Mouse (Mus musculus) heart, adult 11 months (tissue): Measurements from ENCODE around the gene Kctd17.

ENCODE experiments used
- DNase-seq: peaks from one replicate; pipeline ENCODE4 v3.0.0; 2022

Gene Kctd17

DNA sequence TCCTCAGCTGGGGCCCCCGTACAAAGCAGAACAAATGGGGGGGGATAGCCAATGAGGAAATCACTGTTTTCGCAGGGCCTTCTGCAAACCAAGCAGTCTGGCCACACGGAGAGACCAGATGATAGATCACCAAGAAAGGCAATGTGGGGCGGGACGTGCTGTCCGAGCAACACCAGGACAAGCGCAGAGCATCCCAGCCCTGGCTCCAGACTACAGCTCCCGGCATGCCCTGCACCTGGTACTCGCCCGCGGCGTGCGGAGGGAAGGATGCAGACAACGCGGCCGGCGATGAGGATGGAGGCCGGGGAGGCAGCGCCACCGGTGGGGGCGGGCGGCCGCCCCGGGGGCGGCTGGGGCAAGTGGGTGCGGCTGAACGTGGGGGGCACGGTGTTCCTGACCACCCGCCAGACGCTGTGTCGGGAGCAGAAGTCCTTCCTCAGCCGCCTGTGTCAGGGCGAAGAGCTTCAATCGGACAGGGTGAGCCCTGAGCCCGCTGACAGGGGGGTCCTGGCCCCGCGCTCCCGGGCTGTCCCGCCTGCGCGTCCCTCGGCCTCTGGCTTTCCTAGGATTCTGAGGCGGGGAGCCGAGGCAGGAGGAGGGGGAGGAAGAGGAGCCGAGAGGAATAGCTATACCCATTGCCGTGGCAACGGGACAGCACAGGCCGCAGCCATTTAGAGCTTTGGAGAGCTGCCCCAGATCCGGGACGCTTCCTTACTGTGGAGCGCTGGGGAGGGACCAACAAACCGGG is at the start of gene Kctd17:
Gene Kctd17 (plus strand): TSS at position 174 of the 748 bp plus-strand sequence.
- peak; percentile 98 for DNase-seq

GRCm38 (mm10) chr15:78380208-78380607 is 48.2 kb upstream of the Kctd17 start:
- no peak for DNase-seq

DNA sequence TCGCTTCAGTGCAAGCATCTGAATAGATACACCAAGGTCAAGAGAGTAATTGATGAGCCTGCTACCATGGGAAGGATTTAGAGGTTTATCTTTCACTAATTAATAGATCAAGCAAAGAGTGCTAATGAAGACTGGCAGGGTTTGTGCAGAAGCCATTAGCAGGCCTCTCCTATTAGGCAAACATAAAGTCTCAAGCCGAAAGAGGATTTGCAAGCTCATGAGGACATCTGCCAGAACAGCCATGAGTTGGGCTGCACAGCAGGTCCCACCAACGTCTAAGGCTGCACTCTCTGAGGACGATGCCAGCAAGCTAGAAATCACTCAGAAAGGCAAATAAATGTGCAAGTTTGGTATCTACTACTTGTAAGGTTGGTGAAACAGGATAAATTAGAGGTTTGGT is 47.6 kb upstream of the Kctd17 start:
- no peak for DNase-seq

DNA sequence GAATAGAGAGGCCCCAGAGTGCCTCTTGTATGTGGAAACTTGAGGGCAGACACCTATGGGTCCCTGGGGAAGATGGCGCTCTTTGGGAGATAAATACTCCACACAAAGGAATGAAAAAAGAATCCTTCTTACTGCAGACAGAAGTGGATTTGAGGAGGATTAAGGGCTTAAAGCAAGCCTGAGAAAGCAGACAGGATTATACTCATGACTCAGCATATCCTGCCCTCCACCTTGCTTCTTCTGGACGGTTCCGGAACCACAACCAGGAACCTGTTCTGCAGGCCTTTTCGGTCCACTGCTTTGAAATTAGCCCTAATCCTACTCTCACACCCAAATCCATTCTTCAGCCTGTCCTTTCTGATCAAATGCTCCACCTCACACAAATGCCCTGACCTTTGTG is 46.2 kb upstream of the Kctd17 start:
- DNase-seq: no peak

GRCm38 (mm10) chr15:78383450-78384219 is 44.7 kb upstream of the Kctd17 start:
- peak; percentile 96 for DNase-seq

- DNase-seq: no peak
Observed at GRCm38 (mm10) chr15:78384220-78385116, 43.9 kb upstream of the Kctd17 start.

- DNase-seq: no peak
Observed at GRCm38 (mm10) chr15:78385564-78385963, 42.8 kb upstream of the Kctd17 start.

DNA sequence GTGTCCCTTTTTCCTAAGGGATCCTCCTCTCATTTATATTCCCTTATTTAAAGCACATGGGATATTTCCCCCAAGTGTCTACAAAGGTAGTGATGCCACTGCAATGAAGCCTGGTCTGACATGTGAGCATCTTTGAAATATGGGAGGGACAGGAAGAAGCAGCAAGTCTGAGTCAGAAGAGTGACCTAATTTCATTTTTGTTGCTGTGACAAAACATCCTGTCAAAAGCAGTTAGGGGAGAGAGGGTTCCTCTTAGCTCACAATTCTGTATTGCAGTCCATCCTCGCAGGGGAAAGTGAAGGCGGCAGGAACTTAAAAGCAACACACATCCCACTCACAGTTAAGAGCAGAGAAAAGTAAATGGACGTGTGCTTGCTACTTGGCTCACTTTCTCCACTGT is 37.5 kb upstream of the Kctd17 start:
- DNase-seq: no peak

DNA sequence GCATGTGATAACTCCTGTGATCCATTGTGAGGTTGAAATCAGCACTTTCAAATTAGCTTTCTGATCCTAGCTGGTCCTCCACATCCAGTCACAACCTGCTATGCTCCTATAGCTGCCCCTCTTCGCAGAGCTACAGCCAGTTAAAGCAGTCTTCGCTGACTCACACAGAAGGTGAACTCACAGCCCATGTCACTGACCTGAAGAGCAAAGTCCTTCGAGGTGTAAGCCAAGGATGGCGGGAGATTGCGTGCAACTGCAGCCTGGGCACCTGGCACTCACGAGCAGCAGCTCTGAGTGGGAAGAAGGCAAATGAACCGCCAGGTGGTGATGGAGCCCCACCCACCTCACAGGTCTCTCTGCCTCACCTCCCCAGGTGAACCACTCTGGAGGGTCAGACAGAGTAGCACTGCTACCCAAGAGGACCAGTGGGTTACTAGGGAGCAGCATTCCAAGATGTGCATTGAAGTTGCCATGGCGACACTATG is 32.8 kb upstream of the Kctd17 start, which contains the start of gene Tex33:
Gene Tex33 (minus strand): TSS at position 435 of the 485 bp plus-strand sequence.
- DNase-seq: no peak

- peak; percentile 95 for DNase-seq
Observed at GRCm38 (mm10) chr15:78401345-78401744, 27.0 kb upstream of the Kctd17 start.

DNA sequence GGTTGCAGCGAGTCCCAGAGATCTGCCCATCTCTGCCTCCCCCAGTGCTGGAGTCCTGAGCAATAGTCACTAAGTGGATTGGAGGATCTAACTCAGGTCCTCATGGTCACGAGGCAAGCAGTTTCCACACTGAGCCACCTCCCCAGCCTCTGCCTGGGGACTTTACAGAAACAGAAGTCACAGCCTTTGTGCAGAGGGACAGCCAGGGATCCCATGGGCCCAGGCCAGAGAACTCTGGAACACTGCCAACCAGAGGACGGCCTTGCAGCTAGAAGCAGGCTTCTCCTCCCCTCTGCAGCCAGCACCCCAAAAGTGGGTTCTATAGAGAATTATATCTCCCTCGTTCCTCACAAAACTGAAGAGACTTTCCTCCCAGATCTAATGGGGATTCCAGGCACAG is 26.4 kb upstream of the Kctd17 start:
- DNase-seq: peak; percentile 99

DNA sequence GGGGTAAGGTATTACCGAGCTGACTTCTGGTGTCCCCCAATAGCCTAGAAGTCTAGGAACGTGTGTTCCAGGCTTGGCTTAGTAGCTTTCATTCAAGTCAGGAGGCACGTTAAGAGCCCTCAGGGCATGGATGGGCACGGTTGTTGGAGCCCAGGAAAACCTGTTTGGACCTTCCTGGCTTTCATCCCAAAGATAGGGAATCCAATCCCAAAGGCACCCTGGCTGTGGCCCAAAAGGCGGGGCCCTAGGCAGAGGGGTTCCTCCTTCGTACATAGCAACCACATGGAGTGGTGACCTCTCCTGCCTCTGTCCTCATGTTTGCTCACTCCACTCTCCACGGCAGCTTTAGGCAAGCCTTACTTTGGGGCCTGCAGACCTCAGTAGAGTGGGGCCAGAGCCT is 25.9 kb upstream of the Kctd17 start:
- peak; percentile 94 for DNase-seq

DNA sequence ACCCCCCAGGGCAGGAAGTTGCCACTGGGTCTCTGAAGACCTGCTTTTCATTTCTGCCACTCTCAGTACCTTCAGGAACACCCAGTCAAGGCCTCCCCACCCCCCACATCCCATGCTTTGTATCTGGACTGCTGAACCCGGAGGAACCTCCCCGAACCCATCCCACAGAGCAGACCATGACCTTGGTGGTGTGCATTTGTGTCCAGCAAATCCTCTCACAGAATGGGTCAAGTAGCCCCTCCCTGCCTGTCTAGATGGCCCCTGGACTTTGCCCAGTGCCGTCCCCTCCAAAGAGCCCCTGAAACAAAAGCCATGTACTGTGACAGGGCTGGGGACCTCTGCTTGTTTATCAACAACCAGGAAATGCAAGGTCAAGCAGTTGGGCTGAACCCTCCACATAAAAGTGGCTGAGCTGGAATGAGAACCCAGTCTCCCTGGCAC is 25.0 kb upstream of the Kctd17 start:
- peak; percentile 93 for DNase-seq

GRCm38 (mm10) chr15:78403896-78404295 is 24.5 kb upstream of the Kctd17 start:
- peak; percentile 96 for DNase-seq

DNA sequence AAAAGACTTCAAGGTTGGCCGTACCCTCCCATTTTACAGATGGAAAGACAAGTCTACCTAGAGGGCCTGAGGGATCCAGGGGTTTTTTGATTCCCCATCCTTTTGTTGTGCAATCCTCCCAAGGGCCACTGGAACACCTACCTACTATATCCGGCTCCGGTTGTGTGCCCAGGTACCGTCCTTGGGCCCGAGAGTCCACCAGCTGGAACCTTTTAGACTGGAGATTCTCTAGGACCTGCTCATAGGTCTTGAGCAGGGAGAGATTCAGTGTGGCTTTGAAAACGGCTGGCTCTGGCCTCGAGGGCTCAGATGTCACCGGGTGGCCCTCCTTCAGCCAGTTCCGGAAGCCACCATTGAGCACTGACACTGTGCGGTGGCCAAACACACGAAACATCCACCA is 23.3 kb upstream of the Kctd17 start:
- peak; percentile 92 for DNase-seq

GRCm38 (mm10) chr15:78405517-78406211 is 22.7 kb upstream of the Kctd17 start, which contains the start of gene Tst:
Gene Tst (minus strand): TSS chr15:78405907.
- DNase-seq: peak; percentile 99

DNA sequence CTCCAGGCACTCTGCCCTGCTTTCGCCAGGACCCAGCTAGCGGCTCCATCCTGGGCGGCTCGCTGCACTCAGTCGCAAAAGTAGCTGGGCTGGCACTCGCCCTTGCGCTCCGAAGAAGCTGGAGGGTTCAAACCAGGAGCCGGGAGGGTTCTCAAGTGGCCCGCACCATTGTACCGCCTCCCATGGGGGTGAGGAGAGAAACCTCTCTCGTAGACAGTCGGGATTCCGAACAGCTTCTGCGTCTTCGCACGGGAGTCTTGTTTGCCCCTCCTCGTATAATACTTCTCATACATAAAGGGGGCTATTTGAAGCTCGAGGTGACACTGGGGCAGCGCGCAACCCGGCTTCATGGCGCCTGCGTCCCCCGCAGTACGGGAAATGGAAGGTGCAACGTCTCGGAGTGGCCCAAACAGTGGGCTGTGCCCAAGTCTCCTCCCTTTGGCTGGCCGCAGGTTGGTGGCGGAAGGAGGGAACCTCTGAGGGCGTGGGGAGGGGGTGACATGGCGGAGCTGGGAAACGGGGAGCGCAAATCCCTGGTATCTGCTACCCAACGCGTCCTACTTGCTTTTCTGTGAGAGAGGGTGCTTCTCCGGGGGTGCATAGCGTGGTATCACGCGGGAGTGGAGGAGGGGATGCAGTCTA is 21.9 kb upstream of the Kctd17 start, which contains the start of gene Mpst:
Gene Mpst (plus strand): TSS at position 124 of the 642 bp plus-strand sequence.
- DNase-seq: peak; percentile 99

DNA sequence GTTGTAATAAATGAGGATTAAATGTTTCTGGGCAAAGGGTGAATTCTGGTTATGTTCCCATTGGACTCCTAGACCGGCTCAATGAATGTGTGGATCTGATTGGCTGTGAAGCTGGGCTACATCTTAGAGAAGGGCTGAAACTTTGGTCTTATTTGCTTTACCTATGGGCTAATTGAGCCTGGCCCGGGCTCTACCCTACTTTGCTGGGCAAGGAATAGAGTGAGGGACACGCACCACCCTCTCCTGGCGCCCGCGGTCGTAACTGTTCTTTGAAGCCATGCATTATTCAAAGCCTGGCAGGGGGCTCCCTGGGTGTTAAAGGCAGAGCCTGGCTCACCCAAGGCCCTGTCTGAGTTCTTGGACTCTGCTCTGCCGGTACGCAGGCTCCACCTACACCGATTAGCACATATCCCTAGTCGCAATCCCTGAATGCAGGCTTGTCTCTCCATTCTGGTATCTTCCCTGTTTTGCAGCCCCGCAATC is 18.8 kb upstream of the Kctd17 start:
- no peak for DNase-seq

DNA sequence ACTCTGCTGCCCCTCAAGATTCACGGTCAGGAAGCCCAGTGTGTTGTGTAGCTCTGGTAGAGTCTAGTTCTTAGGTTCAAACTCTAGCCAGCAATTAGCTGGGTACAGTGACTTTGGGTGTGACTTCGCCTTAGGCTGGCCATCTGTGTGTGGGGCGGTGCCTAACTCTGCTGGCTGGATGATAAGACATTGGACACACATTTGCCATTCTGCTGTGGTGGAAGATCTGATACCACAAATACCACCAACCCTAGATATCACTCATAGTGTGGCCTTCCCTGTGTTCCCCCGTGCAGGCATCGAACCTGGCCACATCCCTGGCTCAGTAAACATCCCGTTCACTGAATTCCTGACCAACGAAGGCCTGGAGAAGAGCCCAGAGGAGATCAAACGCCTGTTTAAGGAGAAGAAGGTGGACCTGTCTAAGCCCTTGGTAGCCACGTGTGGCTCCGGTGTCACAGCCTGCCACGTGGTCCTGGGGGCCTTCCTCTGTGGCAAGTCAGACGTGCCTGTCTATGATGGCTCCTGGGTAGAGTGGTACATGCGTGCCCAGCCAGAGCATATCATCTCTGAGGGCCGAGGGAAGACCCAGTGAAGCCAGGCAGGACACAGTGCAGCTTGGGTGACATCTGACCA is 15.2 kb upstream of the Kctd17 start:
- no peak for DNase-seq

DNA sequence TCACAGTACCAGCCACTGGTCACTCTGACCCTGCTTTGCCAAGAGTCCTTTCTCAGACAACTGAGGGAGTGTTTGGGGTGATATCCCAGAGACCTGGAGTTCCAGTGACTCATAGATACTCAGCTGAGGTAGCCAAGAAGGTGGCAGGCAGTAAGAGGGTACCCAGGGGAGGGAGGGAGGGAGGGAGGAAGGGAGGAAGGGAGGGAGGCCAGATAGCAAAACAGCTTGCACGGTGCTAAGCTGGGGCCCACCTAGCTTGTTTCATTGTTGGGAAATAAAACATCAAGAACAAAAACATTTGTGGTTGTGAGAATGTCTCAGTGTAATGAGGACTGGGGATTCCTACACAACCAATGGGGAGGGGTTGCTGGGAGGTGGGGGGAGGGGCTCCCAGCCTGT is 14.6 kb upstream of the Kctd17 start:
- no peak for DNase-seq

DNA sequence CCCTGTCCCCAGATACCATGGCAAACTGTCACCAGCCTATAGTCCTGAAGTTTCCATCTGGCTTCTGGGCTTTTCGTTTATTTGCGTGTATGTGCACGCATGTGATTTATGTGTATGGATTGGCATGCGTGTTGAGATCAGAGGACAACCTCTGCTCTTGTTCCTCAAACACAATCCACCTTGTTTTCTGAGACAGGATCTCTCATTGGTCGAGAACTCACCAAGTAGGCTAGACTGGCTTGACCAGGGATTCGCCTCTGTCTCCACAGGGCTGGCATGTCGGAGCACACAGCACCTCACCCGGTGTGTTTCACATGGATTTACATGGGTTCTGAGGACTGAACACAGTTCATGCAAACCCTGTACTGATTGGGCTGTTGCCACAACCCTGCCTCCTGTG is 14.2 kb upstream of the Kctd17 start:
- no peak for DNase-seq
